Mouse (Mus musculus): ENCODE measurements at regions not wholly inside any gene's neighbourhood (a gene's known extent, or its start where the extent isn't known, plus 50 kb on each side); places are given as distances from the start of the nearest gene placed in this dataset.

DNA sequence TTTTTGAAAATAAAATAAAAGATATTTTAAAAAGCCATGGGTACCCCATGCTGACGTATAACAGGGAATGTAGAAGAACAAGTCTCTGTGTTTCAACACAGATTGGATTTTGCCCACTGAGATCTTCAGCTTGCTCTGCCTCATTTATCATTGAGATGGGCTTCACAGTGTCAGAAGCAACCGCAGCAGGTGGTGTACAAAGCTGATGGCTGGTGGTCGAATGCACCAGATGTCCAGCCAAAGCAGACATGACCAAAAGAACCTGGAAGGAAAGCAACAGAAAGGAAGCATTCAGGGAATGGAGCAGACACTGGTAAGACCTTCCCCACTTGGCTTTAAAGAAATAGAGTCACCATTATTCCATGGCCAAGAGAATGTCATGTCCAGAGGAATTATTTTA lies 247.9 kb downstream of the Plk2 start:
- POLR2A ChIA-PET = interaction anchor here (0.7 kb wide), 1 partner anchor 60 kb away, joined by 3 read pairs; no protein-coding TSS in a partner anchor
- CTCF ChIA-PET = no interaction called here
- DNase-seq (ENCODE audit: low read depth, low spot score) (no peak), ATAC-seq (no peak)
- H3K27me3 ChIP-seq = no peaks in the 10 kb centered on the region
- no peak for TF ChIP-seq CTCF (IDR thresholded peaks at IDR 0.05)
- in situ Hi-C loops (cut with MboI; ENCODE audit: low pct_unique_long_range_greater_than_20kb) = no loop called here

DNA sequence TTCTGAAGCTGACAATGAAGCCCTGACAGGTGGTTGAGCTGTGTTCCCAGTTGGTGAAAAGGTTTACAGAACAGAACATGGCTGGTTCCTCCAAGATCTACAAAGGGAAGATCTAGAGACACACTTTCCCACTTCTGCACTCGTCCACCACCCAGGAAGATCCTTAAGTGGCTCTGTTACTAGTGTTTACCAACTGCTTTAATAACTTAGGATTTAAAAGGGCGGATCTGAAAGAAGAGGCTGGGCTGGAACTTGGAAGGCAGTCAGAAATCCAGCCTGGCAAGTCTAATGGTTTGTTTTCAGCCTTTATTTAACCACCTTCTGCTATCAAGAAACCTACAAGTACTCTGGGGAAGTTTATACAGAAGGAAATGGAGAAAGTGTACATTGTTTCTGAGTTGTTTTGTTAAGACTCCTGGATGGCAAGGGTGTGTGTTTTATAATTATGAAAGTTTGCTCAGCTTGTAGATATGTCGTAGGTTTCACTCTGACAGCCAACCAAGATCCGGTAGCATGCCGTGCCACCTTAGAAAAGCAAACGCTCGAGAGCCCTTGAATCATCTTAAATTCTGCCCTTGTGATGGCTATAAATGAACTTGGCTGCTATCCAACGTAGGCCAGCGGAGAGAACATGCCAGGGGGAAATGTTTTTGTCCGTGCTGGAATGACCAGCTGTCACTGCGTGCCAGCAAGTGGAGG lies 248.5 kb downstream of the Plk2 start:
- no peaks in the 10 kb centered on the region for H3K27me3 ChIP-seq
- ATAC-seq (peak; percentile 44), DNase-seq (ENCODE audit: low read depth, low spot score) (peak; percentile 39)
- in situ Hi-C loops (cut with MboI; ENCODE audit: low pct_unique_long_range_greater_than_20kb) = no loop called here
- CTCF ChIA-PET = interaction anchor here (1.4 kb wide), 1 partner anchor 12 kb away, joined by 7 read pairs; no protein-coding TSS in a partner anchor
- no peak for TF ChIP-seq CTCF (IDR thresholded peaks at IDR 0.05)
- POLR2A ChIA-PET = interaction anchor here (0.7 kb wide), 1 partner anchor 59 kb away, joined by 3 read pairs; no protein-coding TSS in a partner anchor

DNA sequence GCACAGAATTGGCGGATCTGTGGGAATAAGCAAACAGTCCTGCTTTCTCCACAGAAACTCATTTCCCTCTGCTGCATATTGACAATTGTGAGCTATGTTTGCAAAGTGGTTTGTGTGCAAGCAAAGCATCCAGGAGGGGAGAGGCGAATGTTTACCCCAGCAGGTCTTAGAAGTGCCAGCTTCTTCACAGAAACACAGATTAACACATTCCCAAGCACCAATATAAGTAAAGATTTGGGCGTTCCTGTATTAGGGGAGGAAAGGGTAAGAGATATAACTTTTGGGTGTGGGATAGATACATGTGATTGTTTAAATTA lies 249.0 kb downstream of the Plk2 start:
- POLR2A ChIA-PET = no interaction called here
- CTCF ChIA-PET = interaction anchor here (1.4 kb wide), 1 partner anchor 11 kb away, joined by 7 read pairs; no protein-coding TSS in a partner anchor
- DNase-seq (ENCODE audit: low read depth, low spot score) = no peak
- no peak for TF ChIP-seq CTCF (IDR thresholded peaks at IDR 0.05)
- in situ Hi-C loops (cut with MboI; ENCODE audit: low pct_unique_long_range_greater_than_20kb) = no loop called here
- H3K27me3 ChIP-seq = no peaks in the 10 kb centered on the region
- ATAC-seq = no peak

DNA sequence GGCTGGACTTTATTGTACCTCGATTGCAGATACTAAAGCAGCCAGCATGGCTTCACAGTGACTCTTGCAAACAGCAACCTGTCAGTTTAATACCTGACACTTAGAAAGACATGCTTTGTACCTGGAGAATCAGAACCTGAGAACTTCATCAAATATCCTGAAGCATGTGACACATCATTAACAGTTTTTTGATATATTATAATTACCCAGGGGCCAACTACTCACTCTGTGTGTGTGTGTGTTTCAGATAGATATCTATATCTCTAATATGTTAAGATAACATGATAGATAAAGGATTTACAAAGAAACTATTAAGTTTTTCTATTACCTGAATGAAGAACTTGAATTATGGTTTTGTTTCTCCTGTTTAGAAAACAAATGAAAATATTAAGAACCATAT lies 254.5 kb downstream of the Plk2 start:
- ChIA-PET CTCF (interaction anchor here (0.8 kb wide), 1 partner anchor 44 kb away, joined by 3 read pairs; no protein-coding TSS in a partner anchor), POLR2A (no interaction called here)
- no peak for TF ChIP-seq CTCF (IDR thresholded peaks at IDR 0.05)
- H3K27me3 ChIP-seq = no peaks in the 10 kb centered on the region
- DNase-seq (ENCODE audit: low read depth, low spot score) (no peak), ATAC-seq (no peak)
- in situ Hi-C loops (cut with MboI; ENCODE audit: low pct_unique_long_range_greater_than_20kb) = no loop called here

DNA sequence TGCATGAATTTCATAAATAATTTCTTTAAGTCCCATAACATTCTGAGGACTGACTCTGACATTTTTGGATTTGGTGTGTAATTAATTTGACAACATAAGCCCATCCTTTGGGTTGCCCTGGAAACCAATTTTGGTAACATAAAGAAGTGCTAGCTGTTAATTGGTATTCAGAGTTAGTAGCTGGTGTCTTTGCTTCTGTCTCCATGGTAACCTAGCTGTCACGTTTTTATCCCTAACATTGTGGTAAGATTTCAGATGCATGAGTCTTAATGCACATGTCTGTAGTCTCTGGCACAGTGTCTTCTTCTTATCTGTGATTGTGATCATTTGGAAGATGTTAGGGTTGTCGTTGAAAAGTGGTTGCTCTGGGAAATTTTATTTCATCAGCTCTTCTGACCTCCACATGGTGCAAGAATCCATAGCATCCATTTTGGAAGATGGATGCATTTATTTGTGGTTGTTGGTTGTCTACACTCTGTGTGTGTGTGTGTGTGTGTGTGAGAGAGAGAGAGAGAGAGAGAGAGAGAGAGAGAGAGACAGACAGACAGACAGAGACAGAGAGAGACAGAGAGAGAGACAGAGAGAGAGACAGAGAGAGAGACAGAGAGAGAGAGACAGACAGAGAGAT lies 255.1 kb downstream of the Plk2 start:
- in situ Hi-C loops (cut with MboI; ENCODE audit: low pct_unique_long_range_greater_than_20kb) = no loop called here
- POLR2A ChIA-PET = no interaction called here
- CTCF ChIA-PET = interaction anchor here (0.8 to 1.4 kb wide), 2 partner anchors 43 to 75 kb away, joined by 3 to 4 read pairs; no protein-coding TSS in a partner anchor
- ATAC-seq = no peak
- H3K27me3 ChIP-seq = no peaks in the 10 kb centered on the region
- no peak for TF ChIP-seq CTCF (IDR thresholded peaks at IDR 0.05)
- no peak for DNase-seq (ENCODE audit: low read depth, low spot score)

DNA sequence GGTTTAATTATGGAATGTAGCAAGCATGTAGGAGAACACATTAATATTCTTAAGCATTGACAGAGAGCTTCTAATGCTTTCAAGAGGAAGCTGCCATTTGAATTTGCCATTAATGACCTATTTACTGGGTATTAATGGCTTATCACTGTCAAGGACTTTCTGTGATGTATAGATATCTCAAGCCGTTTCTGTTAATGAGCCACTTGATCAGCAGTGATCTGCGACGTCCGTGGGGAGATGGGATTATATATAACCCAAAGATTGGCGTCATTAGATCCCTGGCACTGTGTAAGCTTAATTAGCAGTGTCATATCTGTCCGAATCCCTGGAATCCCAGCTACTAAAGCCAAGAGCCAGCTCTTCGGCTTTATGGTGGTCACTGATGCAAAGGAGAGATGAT lies 257.4 kb downstream of the Plk2 start:
- ATAC-seq (no peak), DNase-seq (ENCODE audit: low read depth, low spot score) (no peak)
- in situ Hi-C loops (cut with MboI; ENCODE audit: low pct_unique_long_range_greater_than_20kb) = no loop called here
- ChIA-PET POLR2A (no interaction called here), CTCF (interaction anchor here (0.7 to 1.0 kb wide), 2 partner anchors 13 to 39 kb away, joined by 3 read pairs; no protein-coding TSS in a partner anchor)
- no peak for TF ChIP-seq CTCF (IDR thresholded peaks at IDR 0.05)
- H3K27me3 ChIP-seq = no peaks in the 10 kb centered on the region

DNA sequence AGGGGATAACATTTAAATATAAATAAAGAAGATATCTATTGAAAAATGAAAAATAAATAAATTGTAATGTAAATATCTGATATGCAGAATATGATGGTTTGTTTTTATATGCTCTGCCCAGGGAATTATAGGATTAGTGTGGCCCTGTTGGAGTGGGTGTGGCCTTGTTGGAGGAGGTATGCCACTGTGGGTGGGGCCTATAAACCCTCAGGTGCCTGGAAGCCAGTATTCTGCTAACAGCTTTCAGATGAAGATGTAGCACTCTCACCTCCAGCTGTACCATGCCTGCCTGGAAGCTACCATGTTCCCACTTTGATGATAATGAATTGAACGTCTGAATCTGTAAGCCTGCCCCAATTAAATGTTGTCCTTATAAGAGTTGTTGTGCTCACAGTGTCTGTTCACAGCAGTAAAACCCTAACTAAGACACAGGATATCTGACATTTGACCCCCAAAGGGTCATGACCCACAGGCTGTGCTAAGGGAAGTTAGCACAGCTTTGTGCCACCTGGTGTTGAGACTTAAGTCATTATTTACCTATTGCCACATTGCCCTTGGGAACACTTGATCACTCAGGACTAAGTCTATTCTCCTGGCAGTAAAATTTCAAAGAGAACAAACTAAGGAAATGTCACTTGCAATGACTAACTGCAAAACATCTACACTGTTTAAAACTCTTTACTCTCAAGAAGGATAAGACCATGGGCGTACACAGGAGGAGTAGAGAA lies 270.4 kb downstream of the Plk2 start:
- TF ChIP-seq CTCF (IDR thresholded peaks at IDR 0.05) = no peak
- H3K27me3 ChIP-seq = no peaks in the 10 kb centered on the region
- DNase-seq (ENCODE audit: low read depth, low spot score) (no peak), ATAC-seq (no peak)
- ChIA-PET CTCF (interaction anchor here (1.1 kb wide), 1 partner anchor 14 kb away, joined by 3 read pairs; no protein-coding TSS in a partner anchor), POLR2A (interaction anchor here (0.6 kb wide), 1 partner anchor 916 kb away, joined by 3 read pairs; no protein-coding TSS in a partner anchor)
- in situ Hi-C loops (cut with MboI; ENCODE audit: low pct_unique_long_range_greater_than_20kb) = no loop called here

DNA sequence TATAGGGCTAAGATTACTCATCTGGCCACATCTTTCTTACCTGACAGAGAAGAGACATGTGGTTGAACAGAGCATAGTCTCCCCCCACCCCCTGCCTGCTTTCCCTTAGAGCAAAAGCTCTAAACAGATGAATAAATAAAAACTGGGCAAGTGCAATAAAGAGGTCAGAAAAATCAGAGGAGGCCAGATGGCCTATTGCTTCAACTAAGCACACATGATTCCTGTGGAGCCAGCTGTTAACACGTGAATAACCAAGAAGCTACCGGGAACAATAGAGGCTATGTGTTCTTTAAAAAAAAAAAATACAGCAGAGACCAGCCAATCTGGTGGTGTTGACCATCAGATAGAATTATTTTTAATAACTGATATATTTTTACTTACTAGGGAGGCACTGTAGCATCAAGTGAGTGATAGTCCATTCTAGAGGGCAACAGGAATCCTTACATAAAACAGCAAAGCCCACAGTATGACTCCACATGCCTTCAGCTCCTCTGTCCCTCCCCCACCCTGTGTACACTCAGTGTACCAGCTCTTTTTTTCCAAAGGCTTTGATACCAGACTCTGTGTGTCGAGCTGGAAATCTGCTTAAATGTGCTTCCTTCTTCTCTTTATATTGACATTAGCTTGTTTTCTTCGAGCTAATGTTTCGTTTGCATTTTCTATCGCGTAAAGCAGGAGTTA lies 272.6 kb downstream of the Plk2 start:
- CTCF ChIA-PET = interaction anchor here (1.0 kb wide), 1 partner anchor 10 kb away, joined by 3 read pairs; no protein-coding TSS in a partner anchor
- POLR2A ChIA-PET = interaction anchor here (1.0 kb wide), 1 partner anchor 9 kb away, joined by 3 read pairs; no protein-coding TSS in a partner anchor
- no peak for TF ChIP-seq CTCF (IDR thresholded peaks at IDR 0.05)
- no peaks in the 10 kb centered on the region for H3K27me3 ChIP-seq
- in situ Hi-C loops (cut with MboI; ENCODE audit: low pct_unique_long_range_greater_than_20kb) = no loop called here
- DNase-seq (ENCODE audit: low read depth, low spot score) (no peak), ATAC-seq (no peak)

DNA sequence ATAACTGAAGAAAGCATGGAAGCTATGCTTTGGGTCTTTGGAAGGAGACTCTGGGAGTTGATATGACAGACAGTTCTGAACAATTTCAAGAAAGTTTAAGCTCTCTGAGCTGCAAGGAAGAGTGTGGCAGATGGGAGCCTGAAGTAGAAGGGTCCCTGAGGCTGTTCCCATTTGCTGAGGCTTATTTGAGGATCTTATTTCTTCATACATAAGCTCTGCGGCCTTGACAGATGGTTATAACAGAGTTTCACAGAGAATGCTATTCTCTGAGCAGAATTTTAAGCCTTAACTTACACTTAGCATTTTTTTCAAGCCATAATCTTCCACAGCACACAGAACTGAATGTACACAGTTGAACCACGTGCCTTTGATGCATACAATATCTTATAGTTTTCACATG lies 278.7 kb downstream of the Plk2 start:
- DNase-seq (ENCODE audit: low read depth, low spot score) = no peak
- no peak for ATAC-seq
- POLR2A ChIA-PET = no interaction called here
- in situ Hi-C loops (cut with MboI; ENCODE audit: low pct_unique_long_range_greater_than_20kb) = no loop called here
- no peak for TF ChIP-seq CTCF (IDR thresholded peaks at IDR 0.05)
- no peaks in the 10 kb centered on the region for H3K27me3 ChIP-seq
- CTCF ChIA-PET = no interaction called here
